Mouse (Mus musculus) stomach, embryonic 14.5 days (tissue): Measurements from ENCODE around the gene Mta1. TPM values are rescaled to one million over a fixed set of nuclear protein-coding genes. Genes with fewer than 3 reads are reported as not detected.

Source experiments
- ATAC-seq: fragments of 200-750 bp; cut with Nextera tagmentation; 2 replicates; pipeline ENCODE4 v1.8.0; 2017; ENCODE audit warnings: low read depth, moderate TSS enrichment; ENCODE audit not compliant: insufficient number of reproducible peaks, insufficient read depth, low FRiP score
- H3K27ac ChIP-seq: fragments of 300-500 bp; sonication (generic); 2 replicates; pipeline ENCODE4 v1.5.1; 2014; ENCODE audit warnings: mild to moderate bottlenecking, low read length, moderate library complexity, mixed read lengths
- H3K27me3 ChIP-seq: fragments of 300-500 bp; sonication (generic); 2 replicates; pipeline ENCODE4 v1.6.1; 2014; ENCODE audit warnings: low read length, control low read depth, mixed read lengths; ENCODE audit not compliant: control insufficient read depth, insufficient read depth
- H3K36me3 ChIP-seq: fragments of 300-500 bp; sonication (generic); 2 replicates; pipeline ENCODE4 v1.6.1; 2014; ENCODE audit warnings: mild to moderate bottlenecking, control low read depth, low read length, moderate library complexity, mixed read lengths; ENCODE audit not compliant: control insufficient read depth, insufficient read depth
- H3K4me1 ChIP-seq: fragments of 300-500 bp; sonication (generic); 2 replicates; pipeline ENCODE4 v1.6.1; 2014; ENCODE audit warnings: low read length, control low read depth, mixed read lengths; ENCODE audit not compliant: control insufficient read depth, insufficient read depth
- H3K4me2 ChIP-seq: fragments of 300-500 bp; sonication (generic); replicated peaks from 2 replicates; pipeline ENCODE4 v1.6.1; 2014; ENCODE audit warnings: low read depth, low read length, control low read depth
- H3K4me3 ChIP-seq: fragments of 300-500 bp; sonication (generic); 2 replicates; pipeline ENCODE4 v1.5.1; 2014; ENCODE audit warnings: low read depth, low read length, control low read depth
- H3K9ac ChIP-seq: fragments of 300-500 bp; sonication (generic); replicated peaks from 2 replicates; pipeline ENCODE4 v1.6.1; 2014; ENCODE audit warnings: low read depth, mild to moderate bottlenecking, control low read depth, low read length, moderate library complexity, mixed read lengths
- H3K9me3 ChIP-seq: fragments of 300-500 bp; sonication (generic); 2 replicates; pipeline ENCODE4 v1.6.1; 2016; ENCODE audit warnings: low read depth, low read length, control low read depth; ENCODE audit not compliant: control insufficient read depth
- WGBS: fragments of 180-500 bp; shearing (Covaris S2); extraction: QIAGEN DNeasy Blood & Tissue Kit; methylation state at CpG from one replicate; pipeline ENCODE4 v1.1.7; 2014; 5-methylcytosine and 5-hydroxymethylcytosine counted together
- polyA plus RNA-seq: library from polyadenylated mRNA; unstranded; fragments of >200 nt; fragmentation: Nextera tagmentation; extraction: Ambion mirVana; gene quantifications from 2 replicates; pipeline ENCODE4 v1.2.1, GENCODE M21; 2014

Gene Mta1
- polyA plus RNA-seq, 1 experiment from 2014 or later = 21.8 TPM

- 79% methylated on average over 5 of the region's 5 CpGs for WGBS
- Histone ChIP-seq H3K4me3 (no peak overlapping the region), H3K9ac (no peak overlapping the region), H3K9me3 (no peaks in the 10 kb centered on the region), H3K27me3 (no peaks in the 10 kb centered on the region), H3K4me2 (no peak overlapping the region), H3K36me3 (peaks cover 89% of the 10 kb centered on the region), H3K4me1 (peaks cover 4% of the 10 kb centered on the region; the same call in 1 of the 2 replicates), H3K27ac (no peak overlapping the region)
- ATAC-seq = peak; percentile 31; the same call in 1 of the 2 replicates
These were observed 35.9 kb downstream of the Mta1 start for GRCm38 (mm10) chr12:113133861-113134403.

- Histone ChIP-seq H3K9me3 (no peaks in the 10 kb centered on the region), H3K27me3 (no peaks in the 10 kb centered on the region), H3K27ac (no peak overlapping the region), H3K4me3 (no peak overlapping the region), H3K4me2 (no peak overlapping the region), H3K4me1 (peaks cover 8% of the 10 kb centered on the region), H3K9ac (no peak overlapping the region), H3K36me3 (peaks cover 83% of the 10 kb centered on the region)
- no peak for ATAC-seq
- 94% methylated on average over 4 of the region's 4 CpGs for WGBS
These were observed 36.4 kb downstream of the Mta1 start for GRCm38 (mm10) chr12:113134502-113134901.

GRCm38 (mm10) chr12:113135401-113135800, 37.3 kb downstream of the Mta1 start:
- no peak for ATAC-seq
- H3K36me3 ChIP-seq = peaks cover 76% of the 10 kb centered on the region
- no peaks in the 10 kb centered on the region for H3K27me3 ChIP-seq
- 93% methylated on average over 7 of the region's 7 CpGs for WGBS
- H3K4me2 ChIP-seq = no peak overlapping the region
- H3K9ac ChIP-seq = no peak overlapping the region
- H3K9me3 ChIP-seq = no peaks in the 10 kb centered on the region
- H3K4me3 ChIP-seq = no peak overlapping the region
- H3K27ac ChIP-seq = no peak overlapping the region
- H3K4me1 ChIP-seq = peaks cover 12% of the 10 kb centered on the region

- peaks cover 65% of the 10 kb centered on the region for H3K36me3 ChIP-seq
- ATAC-seq = no peak
- 77% methylated on average over 17 of the region's 17 CpGs for WGBS
- H3K4me1 ChIP-seq = peaks cover 15% of the 10 kb centered on the region
- H3K9me3 ChIP-seq = no peaks in the 10 kb centered on the region
- no peak overlapping the region for H3K4me3 ChIP-seq
- no peak overlapping the region for H3K4me2 ChIP-seq
- H3K27me3 ChIP-seq = no peaks in the 10 kb centered on the region
- no peak overlapping the region for H3K27ac ChIP-seq
- no peak overlapping the region for H3K9ac ChIP-seq
These were observed 38.5 kb downstream of the Mta1 start for GRCm38 (mm10) chr12:113136492-113137020.

- no peak for ATAC-seq
- no peak overlapping the region for H3K4me3 ChIP-seq
- H3K27me3 ChIP-seq = peaks cover 3% of the 10 kb centered on the region; the same call in 1 of the 2 replicates
- peaks cover 21% of the 10 kb centered on the region for H3K4me1 ChIP-seq
- no peak overlapping the region for H3K4me2 ChIP-seq
- no peak overlapping the region for H3K27ac ChIP-seq
- H3K36me3 ChIP-seq = peaks cover 55% of the 10 kb centered on the region
- H3K9me3 ChIP-seq = no peaks in the 10 kb centered on the region
- no peak overlapping the region for H3K9ac ChIP-seq
- WGBS = 88% methylated on average over 18 of the region's 18 CpGs
These were observed 39.5 kb downstream of the Mta1 start for GRCm38 (mm10) chr12:113137260-113138213.

GRCm38 (mm10) chr12:113138291-113138690, 40.2 kb downstream of the Mta1 start:
- H3K27me3 ChIP-seq = peaks cover 3% of the 10 kb centered on the region; the same call in 1 of the 2 replicates
- H3K4me2 ChIP-seq = no peak overlapping the region
- no peak for ATAC-seq
- 79% methylated on average over 6 of the region's 6 CpGs for WGBS
- H3K36me3 ChIP-seq = peaks cover 47% of the 10 kb centered on the region
- peaks cover 28% of the 10 kb centered on the region for H3K4me1 ChIP-seq
- no peak overlapping the region for H3K9ac ChIP-seq
- H3K27ac ChIP-seq = no peak overlapping the region
- H3K9me3 ChIP-seq = no peaks in the 10 kb centered on the region
- H3K4me3 ChIP-seq = no peak overlapping the region

GRCm38 (mm10) chr12:113138901-113139864, 41.1 kb downstream of the Mta1 start:
- H3K4me1 ChIP-seq = peaks cover 28% of the 10 kb centered on the region
- H3K27ac ChIP-seq = no peak overlapping the region; the same call in 1 of the 2 replicates
- peak overlapping the region; percentile 42 for H3K4me3 ChIP-seq
- peak overlapping the region; percentile 61 for H3K4me2 ChIP-seq
- 47% methylated on average over 11 of the region's 11 CpGs for WGBS
- no peak overlapping the region; the same call in 1 of the 2 replicates for H3K9ac ChIP-seq
- H3K36me3 ChIP-seq = peaks cover 38% of the 10 kb centered on the region
- ATAC-seq = no peak
- no peaks in the 10 kb centered on the region for H3K9me3 ChIP-seq
- H3K27me3 ChIP-seq = peaks cover 3% of the 10 kb centered on the region; the same call in 1 of the 2 replicates
